Mouse (Mus musculus) embryo, embryonic 10 days (tissue): ENCODE results near the gene Fuom.
A peak's percentile ranks its signal among the peaks of the same experiment; 100 is the strongest.

Experiments used
- DNase-seq: peaks from one replicate; pipeline ENCODE4 v3.0.0-alpha.2; 2015; ENCODE audit warnings: low spot score

Gene Fuom

GRCm38 (mm10) chr7:140057413-140058407 lies 44.5 kb downstream of the Fuom start:
- DNase-seq = peak; percentile 85

- DNase-seq = no peak
Measured at GRCm38 (mm10) chr7:140054124-140054523, 48.1 kb downstream of the Fuom start.

- DNase-seq = peak; percentile 58
Measured at GRCm38 (mm10) chr7:140049115-140049689, 53.0 kb downstream of the Fuom start.

- peak; percentile 51 for DNase-seq
Measured at GRCm38 (mm10) chr7:140048361-140049114, 53.7 kb downstream of the Fuom start, which contains the start of gene Msx3. Gene Msx3 (minus strand): TSS chr7:140049089.

- DNase-seq = peak; percentile 67
Measured at GRCm38 (mm10) chr7:140047811-140048311, 54.4 kb downstream of the Fuom start.
